Mouse (Mus musculus): ENCODE measurements at regions not wholly inside any gene's neighbourhood (a gene's known extent, or its start where the extent isn't known, plus 50 kb on each side); places are given as distances from the start of the nearest gene placed in this dataset.
A peak's percentile ranks its signal among the peaks of the same experiment; 100 is the strongest.
"Not testable (repeated sequence)": the region's sequence is repeated elsewhere in the genome, so short reads cannot be mapped to it uniquely, and the experiment has no call there.

GRCm38 (mm10) chrX:99732526-99732925, 88.3 kb upstream of the Tmem28 start:
- DNase-seq (ENCODE audit: low read depth): no peak

DNA sequence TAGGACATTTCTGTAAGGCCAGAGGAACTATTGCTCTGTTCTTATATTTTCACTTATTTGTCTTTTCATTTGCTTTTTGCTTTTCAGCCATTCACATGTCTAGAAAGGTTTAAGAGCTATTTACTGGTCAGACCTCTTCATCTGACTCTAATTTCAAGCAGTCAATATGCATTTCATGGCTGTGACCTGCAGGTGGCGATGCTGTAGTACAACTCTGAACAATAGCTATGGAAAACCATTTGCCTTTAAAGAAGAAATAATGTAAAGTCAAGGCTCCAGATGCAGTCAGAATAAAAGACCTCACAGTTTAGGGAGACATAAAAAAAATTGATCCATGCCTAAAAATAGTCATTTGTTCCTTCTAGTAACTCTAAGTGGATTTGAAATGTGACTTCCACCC, 95.7 kb upstream of the Tmem28 start:
- DNase-seq (ENCODE audit: low read depth): peak; percentile 0

GRCm38 (mm10) chrX:99695366-99695765, 125.5 kb upstream of the Tmem28 start:
- DNase-seq (ENCODE audit: low read depth): no peak

DNA sequence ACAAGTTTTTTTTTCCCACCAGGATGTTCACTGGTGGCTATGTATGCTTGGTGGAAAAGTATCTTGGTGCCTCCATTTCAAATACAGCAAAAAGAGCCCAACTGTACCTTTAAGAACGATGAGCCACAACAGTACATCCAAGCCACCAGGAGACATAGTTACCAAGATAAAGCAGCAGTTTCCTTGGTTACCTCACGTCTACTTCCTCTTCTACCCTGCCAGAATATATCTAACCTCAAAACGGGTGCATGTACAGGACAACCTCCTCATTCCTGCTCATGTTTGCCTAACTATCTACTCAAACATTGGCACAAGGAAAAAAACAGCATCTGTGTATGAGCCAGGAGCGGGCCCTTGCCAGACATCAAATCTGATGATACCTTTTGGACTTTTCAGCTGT, 129.8 kb upstream of the Tmem28 start:
- no peak for DNase-seq (ENCODE audit: low read depth)

GRCm38 (mm10) chrX:99689761-99690160, 131.1 kb upstream of the Tmem28 start:
- DNase-seq (ENCODE audit: low read depth): no peak

- DNase-seq (ENCODE audit: low read depth): not testable (repeated sequence)
Measured at GRCm38 (mm10) chrX:99682491-99682890, 138.3 kb upstream of the Tmem28 start.

DNA sequence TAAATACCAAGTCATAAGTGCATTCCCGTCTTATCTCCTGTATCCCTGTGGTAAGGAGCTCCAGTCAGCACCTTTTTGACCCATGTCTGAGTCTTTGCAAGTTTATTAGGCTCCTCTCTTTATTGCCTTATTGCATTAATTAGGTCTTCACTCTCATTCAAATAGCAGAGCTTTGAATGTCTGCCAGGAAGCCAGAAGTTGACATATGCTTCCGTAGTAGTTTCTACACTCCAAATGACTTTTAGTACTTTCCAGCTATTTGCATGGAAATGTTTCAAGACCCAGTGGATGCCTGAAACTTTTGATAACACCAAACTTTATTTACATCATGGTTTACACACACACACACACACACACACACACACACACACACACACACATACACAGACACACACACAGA, 153.2 kb upstream of the Tmem28 start:
- DNase-seq (ENCODE audit: low read depth): no peak

- DNase-seq (ENCODE audit: low read depth): no peak
Measured at GRCm38 (mm10) chrX:99662566-99662965, 158.3 kb upstream of the Tmem28 start.

DNA sequence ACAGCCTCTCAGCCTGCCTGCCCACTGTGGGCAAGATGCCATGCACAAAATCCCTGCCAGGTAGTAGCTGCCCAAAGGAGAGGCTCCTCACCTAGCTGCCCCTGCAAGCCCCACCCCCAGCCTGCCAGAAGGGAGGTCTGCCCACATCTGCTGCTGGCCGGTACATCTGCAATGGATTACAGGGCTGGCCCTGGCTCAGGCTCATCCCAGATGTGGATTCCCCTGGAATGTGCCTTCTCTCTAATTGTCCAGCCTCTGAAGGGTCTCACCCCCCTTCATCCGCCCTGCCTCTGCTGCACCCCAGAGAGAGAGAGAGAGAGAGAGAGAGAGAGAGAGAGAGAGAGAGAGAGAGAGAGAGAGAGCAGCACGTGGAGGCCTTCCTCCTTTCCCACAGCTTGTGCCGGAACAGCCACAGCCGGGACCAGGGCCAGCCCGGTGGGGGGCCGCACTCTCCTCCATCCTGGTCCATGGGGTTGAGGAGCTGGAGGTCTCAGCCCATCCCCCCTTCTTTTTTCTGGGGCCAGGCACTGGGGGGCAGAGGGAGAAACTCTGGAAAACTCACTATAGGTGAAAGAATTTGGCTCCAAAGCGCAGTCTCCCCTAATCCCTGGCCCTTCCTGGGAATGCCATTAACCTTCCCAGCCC, 161.2 kb upstream of the Tmem28 start:
- DNase-seq (ENCODE audit: low read depth): no peak

GRCm38 (mm10) chrX:99657790-99658451, 162.9 kb upstream of the Tmem28 start:
- DNase-seq (ENCODE audit: low read depth): peak; percentile 53

- DNase-seq (ENCODE audit: low read depth): no peak
Measured at GRCm38 (mm10) chrX:99656988-99657387, 163.8 kb upstream of the Tmem28 start.

GRCm38 (mm10) chrX:99632211-99632775, 161.2 kb upstream of the Pja1 start:
- DNase-seq (ENCODE audit: low read depth): no peak

DNA sequence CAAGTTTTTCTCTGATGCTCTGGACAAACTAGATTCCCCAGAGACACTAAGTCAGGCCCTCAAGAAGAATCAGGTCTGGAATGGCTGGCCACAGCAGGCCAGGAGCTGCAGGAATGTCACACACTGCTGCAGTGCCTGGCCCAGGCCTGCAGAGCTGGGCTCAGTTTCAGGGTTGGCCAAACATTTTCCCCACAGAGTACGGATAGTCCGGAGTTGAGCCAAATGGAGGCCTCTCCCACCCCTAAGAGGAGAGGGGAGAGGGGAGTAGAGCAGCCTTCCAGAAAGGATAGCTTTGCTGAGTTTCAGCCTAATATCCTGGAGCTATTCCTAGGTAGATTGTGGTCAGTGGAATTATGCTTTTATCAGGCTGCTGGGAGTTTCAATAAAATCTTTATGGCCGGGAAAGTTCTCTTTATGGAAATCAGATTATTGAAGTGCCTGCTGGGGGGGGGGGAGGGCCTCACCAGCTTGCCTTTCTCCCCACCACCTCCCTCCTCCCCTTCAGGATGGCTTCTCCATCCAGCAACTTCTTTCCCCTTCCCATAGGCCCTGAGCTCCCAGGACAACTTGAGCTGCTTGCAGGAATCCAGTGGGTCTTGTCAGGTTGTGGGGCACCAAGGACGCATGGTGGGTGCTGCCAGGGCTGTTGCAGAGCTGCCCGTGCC, 153.6 kb upstream of the Pja1 start:
- DNase-seq (ENCODE audit: low read depth): no peak

- DNase-seq (ENCODE audit: low read depth): no peak
Measured at GRCm38 (mm10) chrX:99612130-99612759, 141.2 kb upstream of the Pja1 start.

DNA sequence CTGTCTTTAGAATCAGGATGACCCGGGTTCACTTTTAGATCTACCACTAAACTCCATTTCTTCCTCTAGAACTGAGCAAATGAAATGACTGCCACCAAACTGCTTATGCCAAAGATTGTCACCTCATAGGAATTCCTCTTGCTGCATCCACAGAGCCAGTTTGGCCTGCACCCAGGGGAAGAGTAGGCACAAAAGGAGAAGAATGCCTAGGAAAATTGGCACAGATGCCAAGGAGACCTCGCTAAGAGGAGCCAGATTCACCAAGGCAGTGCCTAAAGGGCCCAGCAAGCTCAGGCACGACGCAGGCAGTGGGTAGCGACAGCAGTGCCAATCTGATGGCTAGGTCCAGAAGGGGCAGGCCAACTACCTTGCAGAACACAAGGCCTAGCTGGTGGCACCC, 139.0 kb upstream of the Pja1 start:
- DNase-seq (ENCODE audit: low read depth): no peak

GRCm38 (mm10) chrX:99609591-99609990, 138.5 kb upstream of the Pja1 start:
- no peak for DNase-seq (ENCODE audit: low read depth)

DNA sequence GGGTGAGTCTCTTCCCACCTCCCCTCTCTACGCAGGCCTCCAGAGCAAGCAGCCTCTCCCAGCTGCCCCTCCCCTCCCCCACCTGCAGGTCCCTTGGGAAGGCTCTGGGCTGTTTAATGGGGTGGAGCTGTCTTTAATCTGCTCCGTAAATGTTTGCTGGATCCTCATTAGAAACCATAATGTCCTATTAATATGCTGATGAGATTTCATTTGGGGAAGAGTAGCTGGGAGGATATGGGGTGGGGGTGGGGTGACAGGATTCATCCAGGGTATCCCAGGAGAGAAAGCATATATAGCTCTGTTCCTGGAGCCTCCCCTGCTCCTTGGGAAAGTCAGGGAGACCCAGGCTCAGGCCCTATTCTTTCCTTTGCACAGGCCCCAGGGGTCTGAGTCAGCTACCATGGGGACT, 137.2 kb upstream of the Pja1 start:
- DNase-seq (ENCODE audit: low read depth): no peak

GRCm38 (mm10) chrX:99605084-99605824, 134.2 kb upstream of the Pja1 start:
- DNase-seq (ENCODE audit: low read depth): no peak

- no peak for DNase-seq (ENCODE audit: low read depth)
Measured at GRCm38 (mm10) chrX:99603714-99604113, 132.6 kb upstream of the Pja1 start.

DNA sequence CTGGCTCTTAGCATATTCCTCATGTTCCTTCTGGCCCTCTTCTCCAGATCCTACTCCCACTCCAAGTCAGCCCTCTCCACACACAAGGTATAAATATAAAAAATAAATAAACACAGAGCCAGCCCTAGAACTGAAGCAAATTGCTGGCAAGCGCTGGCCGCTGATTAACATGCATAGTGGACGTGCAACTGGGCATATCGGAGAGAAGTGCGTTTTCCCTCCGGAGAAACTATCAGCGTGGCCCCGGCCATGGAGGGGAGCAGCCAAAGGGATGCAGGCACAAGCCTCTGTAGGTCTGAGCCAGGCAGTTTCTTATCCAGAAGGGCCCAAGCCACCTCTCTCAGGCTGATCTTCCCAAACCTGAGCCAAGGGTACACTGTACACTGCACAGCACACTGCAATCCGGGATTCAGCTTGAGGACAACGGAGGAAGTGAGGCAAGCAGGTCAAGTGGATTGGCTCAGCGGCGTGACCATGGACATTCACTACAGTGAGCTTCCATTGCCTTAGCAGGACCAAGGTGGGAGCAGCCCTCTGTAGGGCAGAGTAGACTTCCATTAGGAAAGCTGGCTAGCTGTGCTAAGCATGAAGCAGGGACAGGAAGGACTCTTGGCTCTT, 131.3 kb upstream of the Pja1 start:
- DNase-seq (ENCODE audit: low read depth): no peak

DNA sequence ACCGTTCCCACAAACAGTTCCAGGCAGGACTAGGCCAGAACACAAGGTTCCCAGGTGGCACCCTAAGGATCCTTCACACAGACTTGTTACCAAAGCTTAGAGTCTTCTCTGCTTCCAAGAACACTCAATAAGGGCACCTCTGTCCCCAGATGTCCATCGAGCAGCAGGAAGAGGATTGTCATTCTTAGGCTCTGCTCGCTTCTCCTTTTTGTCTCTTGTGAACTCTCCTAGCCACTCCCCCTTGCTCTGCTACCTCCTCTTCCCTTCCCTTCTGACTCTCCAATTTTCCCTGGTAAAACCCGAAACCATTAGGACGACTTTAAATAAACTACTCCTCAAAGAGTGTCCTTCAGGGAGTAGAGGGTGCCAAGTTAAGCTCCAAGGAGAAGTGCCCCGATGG, 124.4 kb upstream of the Pja1 start:
- DNase-seq (ENCODE audit: low read depth): no peak
